Mouse (Mus musculus) cerebellum, postnatal 14 days (tissue): ENCODE results near the gene Ctdsp2.

Source experiments
- DNase-seq, 2 experiments: peaks; one replicate each; pipeline ENCODE4 v3.0.0; 2021; ENCODE audit warnings: mixed read lengths in 2 of 2

Ctdsp2 gene

DNA sequence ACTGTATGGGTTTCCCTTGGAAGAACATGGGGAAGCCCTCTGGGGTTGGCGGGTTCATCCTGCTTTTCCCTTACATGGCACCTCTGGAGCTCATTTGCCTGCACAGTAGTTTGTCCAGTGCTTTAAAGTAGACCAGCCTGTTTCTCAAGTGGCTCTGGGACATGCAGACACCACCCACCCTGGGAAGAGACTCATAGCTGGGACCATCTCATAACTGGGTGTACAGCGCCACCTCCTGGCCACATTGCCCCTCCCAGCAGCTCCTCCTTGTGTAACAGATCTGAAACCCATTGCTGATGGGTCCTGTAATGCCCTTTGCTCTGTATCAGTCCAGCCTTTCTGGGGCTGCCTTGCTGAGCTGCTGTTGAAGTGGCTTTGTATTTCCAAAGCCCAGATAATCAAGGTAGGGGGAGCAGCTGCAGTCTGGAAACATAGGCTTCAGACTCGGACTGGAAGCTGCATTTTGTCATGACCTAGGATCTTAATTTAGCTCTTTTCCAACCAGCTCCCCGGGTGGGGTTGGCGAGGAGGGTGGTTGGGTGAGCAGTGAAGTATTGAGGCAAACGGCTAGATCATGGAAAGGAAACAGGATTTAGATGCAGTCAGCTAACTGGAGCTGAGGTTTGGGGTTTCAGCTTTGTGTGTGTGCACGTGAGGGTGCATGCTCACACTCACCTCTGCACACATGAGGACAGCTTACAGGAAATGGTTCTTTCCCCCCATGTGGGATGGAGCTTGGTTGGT, 12.0 kb downstream of the Ctdsp2 start:
- DNase-seq = peak; percentile 87 to 95

DNA sequence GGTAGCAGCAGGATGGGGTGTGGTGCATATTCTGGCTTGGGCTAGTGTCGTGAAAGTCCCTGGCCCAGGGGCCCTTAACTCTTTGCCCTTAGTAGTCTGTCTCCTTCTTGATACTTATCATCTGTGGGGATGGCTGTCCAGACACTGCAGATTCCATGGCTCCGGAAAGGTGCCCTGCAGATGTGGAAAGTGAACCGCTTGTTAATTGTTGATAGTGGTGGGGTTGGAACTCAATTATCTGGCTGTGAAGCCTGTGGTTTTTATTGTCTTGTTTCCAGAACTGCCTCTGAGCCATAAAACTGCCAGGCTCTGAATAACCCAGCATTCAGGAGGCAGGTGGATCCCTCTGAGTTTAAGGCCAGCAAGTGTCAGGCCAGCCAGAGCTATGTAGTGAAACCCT, 13.2 kb downstream of the Ctdsp2 start:
- no peak for DNase-seq

DNA sequence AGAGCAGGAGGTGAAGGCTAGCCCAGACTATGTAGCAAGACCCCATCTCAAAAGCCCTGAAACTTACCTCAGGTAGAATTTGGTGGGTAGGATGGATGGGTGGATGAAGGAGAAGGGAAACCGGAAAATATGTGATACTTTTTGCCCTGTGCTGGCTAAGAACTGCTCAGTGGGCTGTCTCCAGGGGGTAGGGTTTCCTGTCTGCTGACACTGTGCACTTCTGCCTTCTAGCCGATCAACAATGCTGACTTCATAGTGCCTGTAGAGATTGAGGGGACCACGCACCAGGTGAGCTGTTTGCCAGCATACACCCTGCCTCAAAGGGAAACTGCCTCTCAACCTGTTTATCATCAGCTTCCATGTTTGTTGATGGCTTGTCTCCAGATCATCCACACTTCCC, 15.1 kb downstream of the Ctdsp2 start:
- no peak for DNase-seq

DNA sequence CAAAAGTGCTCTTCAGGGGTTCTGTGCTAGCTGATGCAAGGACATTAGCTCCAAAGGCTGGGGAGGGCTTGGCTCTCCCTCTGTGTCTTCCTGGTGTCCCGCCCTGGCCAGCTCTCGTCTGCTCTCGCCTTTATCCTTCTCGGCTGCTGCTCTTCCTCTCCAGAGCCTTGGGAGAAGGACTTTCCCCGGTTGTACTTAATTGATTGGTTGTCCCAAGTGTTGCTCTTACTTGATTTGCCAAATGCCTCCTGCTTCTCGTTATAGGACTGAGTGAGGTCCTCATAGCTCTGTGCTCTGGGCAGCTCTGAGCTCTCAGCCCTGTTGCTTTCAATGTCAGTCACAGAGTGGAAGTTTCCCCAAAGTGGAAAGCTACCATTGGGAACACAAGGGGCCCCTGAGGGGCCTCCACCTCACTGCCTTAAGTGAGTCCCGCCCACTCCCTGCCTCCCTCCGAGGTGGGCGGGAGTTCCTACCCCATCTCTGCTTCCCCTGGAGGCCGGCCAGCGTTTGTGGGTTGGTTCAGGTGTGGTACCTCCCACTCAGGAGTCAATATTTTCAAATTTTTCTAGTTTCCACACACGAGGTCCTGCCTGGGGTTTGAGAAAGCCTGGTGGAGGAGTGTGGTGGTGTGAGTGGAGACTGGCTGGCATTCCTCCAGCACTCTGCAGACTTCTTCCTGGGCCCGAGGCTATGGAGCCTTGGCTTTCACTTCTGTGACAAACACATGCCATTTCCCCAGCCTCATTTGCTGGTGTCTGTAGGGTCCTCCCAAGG, 19.0 kb downstream of the Ctdsp2 start:
- peak; percentile 41 to 59 for DNase-seq

DNA sequence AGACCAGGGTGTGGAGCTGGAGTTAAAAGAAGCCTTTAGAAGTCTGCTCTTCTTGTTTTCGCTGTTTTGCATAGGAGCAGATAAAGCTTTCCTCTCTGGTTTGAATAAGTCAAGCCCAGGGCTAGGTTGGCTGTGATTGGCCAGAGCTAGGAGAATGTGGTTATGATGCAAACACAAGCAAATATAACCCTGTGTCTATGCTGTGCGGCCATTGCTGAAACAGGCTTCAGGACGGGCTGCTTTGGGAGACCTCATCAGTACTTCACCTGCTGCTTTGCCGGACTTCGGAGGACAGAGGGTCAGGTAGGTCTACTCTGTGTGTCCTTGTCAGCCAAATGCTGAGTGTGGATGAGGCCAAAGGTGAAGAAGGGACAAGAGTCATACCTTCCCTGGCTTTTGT, 22.0 kb downstream of the Ctdsp2 start, which contains the start of gene Avil:
TSS of gene Avil (plus strand) at position 181 of the 400 bp plus-strand sequence.
- DNase-seq = no peak

DNA sequence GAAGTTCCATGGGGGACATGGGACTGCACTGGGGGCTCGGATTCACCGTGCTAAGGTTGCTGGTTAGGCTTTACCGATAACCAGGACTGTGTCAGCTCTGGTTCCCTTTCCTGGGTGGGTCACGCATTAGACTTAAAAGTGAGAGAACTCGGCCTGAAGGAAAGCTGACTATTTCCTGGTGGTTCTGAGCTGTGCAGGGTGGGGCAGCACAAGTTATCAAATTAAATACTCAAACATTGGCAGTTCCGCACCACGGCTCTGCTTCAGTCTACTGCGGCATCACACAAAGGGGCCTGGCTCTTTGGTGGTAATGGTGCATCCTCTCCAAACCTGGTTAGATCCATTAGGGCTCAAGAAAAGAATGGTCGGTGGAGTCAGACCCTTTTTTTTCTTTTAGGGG, 22.8 kb downstream of the Ctdsp2 start:
- no peak for DNase-seq

DNA sequence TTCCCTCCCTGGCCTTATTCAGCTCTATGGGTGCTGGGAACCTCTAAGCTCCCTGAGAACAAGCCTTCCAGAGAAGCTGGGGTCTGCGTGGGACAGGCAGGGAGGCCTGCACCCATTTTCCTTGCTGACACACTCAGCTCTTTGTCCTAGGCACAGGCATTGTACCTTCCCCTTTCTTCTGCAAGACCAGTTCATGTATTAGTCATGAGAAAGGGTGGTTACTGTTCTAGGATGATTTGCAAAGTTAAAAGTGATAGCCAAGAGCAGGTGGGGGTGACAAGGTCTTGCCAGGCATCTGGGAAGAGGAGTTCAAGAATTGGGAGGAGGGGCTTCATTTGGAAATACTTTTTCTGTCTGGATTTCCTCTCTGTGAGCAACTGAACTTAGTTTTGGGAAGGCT, 23.5 kb downstream of the Ctdsp2 start:
- no peak for DNase-seq

DNA sequence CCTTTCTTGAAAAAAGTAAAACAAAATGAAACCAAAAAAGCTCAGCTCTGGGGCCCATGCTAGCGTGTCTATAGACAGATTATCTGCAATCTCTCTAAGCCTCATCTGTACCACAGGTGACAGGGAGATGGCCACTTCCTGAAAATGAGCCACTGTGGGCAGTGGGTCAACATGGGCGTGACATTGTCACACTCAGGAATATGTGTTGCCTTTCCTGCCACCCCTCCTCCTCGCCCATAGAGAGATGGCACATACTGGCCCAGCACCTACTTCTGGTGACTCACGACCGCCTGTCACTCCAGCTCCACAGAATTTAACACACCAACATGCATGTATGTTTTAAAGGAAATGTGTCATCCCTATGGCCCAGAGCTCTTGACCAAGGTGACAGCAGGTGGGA, 24.2 kb downstream of the Ctdsp2 start:
- DNase-seq = no peak

DNA sequence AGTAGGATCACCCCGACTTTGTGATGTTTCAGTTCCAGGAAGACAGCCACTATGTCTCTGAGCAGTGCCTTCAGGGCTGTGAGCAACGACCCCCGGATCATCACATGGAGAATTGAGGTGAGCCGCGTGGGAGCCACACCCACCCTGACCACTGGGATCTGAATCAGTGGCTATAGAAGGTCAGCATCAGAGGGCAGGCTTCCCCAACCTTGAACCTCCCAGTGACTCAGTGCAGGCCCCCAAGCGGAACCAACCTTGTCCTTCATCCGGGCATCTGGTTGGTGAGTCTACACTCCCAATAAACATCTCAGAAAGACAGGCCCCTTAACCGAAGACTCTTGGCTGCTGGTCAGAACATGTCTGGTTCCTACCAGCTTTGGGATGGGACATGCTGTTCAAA, 24.8 kb downstream of the Ctdsp2 start:
- DNase-seq = no peak

DNA sequence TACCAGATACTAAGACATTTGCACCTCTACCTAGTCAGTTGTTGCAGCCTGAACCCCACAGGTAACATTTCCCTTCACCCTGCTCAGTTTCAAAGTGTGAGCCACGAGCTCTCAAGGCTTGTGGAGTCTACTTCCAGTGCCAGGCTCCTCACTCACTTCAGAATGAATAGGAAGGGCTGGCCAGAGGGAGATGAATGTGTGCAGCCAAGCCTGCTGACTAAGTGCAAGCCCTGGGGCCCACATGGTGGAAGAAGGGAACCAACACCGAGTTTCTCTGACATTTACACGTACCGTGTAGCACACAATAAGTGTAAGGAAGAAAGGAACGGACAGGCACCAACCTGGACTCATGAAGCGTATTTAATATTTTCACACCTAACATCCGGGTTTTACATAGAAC, 25.3 kb downstream of the Ctdsp2 start:
- DNase-seq = no peak

DNA sequence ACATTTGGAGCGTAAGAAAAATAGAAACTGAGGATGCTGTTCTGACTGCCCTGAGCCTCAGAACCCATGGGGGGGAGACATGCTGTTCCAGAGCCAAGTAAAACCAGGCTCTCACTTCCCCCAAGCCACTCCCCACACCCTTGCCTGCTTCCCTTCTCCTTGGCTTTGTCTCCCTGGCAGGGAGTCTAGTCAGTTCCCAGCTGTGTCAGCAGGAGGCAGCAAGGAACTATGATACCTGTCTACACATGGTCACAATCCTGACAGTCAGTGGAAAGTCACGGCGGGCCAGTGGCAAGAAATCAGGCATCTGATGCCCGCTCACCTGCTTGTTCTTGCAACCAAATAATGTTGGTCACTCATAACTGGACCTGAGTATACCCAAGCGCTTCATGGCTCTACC, 38.0 kb downstream of the Ctdsp2 start:
- no peak for DNase-seq

DNA sequence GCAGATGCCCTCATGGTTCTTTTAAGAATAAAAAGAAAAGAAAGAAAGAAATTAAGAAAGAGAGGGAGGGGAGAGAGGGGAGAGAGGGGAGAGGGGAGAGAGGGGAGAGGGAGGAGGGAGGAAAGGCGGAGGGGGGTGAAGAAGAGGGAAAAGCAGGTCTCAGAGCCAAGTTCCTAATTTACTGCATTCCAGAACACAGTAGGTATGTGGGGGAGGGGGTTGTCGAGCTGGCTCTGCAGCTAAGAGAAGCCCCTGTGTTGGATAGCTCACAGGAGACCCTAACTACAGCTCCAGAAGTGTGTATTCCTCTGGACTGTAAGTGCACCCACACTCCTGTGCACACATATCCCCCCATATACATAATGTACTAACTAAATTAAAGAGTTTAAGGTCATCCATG, 38.6 kb downstream of the Ctdsp2 start:
- no peak for DNase-seq

DNA sequence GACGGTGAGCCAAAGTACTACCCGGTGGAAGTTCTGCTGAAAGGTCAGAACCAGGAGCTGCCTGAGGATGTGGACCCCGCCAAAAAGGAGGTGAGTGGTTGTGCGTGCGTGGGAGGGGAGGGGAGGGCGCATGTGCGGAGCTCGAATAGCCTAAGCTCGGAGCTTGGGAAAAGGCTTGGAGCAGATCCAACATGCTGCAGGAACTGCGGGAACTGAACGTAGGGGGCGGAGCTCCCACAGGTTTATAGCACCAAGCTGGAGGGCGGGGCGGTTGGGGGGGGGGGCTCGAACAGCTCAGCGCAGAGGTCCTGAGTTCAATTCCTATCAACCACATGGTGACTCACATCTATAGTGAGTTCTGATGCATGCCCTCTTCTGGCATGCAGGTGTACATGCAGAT, 39.9 kb downstream of the Ctdsp2 start:
- no peak for DNase-seq

DNA sequence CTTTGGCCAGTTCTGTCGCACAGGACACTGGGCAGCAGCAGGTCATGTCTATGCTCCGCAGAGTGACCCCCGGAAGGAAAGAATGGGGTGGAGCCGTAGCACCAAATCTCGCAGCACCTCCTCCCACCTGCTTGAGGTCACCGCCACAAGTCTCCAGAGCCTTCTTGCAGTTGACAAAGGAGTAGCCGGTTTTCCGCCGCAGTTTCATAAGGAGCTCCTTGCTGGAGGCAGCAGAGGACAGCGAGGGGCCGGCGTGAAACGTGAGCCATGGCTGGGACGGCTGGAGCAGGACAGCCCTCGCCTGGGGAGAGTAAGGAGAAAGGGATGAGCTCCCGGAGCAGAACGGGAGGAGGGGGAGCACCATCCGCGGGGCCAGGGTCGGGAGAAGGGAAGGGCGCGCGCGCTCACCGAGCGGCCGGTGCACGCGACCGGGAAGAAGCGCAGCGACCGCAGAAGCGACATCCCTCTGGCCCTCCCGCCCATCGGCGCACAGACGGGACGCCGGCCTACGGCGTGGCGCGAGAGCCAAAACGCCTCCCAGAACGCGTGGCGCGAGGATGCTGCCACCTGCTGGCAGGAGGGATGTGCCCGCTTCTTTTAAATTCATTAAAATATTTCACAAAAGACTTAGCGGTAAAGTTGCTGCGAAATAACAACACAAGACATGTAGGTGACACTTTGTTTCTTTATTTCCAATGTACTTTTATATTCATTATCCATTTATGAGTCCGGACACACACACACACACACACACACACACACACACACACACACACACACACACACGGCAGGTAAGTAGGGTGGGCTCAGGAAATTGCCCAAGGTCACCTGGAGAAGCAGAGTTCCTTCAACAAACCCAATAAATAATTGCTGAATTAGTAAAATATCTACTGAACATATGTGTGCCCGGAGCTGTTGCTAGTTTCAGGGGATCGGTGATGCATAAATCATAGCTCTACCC, 52.1 kb downstream of the Ctdsp2 start, which contains the start of gene Tsfm:
TSS of gene Tsfm (minus strand) at position 505 of the 961 bp plus-strand sequence.
- DNase-seq = peak; percentile 96 to 97

DNA sequence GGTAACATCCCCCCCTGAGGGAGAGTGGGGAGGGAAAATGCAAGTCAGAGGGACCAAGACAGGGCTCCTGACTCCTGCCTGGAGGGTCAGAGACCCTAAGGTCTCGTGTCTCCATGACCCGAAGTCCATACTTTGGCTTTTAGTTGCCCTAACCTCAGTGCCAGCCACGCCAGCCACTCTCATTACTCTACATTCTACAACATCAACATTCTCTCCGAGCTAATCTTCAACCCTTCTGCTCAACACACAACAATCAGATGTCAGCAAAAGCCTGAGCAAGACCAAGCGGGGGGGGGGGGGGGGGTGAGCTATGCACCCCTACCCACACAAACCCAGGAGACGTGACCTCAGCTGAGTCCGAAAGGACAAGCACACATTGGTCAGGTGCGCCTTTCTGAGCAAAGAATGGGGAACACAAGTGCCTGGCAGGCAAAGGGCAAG, 54.8 kb downstream of the Ctdsp2 start:
- DNase-seq = no peak

DNA sequence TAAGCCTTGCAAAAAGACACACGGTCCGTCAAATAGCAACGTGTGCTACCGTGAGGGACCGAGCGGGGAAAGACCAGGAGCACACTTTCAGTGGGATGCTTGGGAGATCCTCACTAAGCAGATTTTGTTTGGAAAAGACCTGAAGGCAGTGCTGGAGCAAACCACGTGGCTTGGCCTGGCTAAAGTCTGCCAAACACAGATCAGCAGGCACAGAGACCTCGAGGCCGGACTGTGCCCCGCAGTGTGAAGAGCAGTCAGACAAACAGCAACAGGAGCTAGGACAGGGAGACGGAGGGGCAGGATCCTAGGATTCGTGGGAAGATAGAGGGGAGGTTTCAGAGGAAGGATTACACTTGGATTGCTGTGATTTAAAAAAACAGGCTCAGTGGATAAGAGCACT, 57.8 kb downstream of the Ctdsp2 start:
- DNase-seq = no peak

DNA sequence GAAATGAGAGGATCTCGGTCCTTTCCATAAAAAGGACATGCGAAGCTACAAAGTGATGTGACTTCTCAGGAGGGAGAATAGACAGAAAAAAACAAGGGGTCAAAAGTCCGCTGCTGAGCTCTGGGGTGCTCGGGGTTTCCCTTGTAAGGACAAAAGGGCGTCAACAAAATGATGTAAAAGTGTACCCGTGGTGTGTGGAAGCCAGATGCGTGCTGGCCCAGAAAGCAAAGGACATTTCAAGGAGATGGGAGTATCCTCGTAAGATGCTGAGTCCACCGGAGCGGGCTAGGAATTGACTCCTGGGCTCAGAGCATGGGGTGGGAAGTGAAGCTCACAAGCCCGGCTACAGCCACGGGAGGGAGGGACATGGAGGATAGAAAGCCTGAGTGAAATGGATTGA, 59.1 kb downstream of the Ctdsp2 start:
- DNase-seq = no peak

DNA sequence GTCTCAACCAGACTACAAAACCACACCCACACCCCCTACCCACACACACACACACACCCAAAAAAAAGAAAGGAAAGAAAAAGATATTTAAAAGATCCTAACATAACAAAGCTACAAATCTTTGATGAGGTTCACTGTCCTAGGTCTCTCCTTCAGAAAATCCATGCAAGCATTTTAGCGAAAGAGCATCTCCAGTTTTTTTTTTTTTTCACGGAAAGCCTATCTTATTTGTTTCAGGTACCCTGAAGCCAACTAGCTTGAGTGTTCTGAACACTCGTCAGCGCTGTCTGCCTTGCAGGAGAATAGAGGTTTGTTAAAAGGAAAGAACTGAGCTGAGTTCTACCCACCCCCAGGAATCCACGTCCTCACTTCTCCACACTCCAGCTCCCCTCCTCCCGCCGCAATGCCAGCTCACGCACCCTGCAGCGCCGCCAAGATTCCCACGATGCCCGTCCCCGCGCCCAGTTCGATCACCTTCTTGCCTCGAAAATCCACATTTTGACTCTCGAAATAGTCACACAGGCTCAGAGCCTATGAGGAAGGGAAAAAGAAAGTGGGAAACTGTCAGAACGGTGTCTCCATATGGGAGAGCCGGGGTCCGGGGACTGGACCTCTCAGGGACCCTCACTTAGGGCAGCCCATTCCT, 62.2 kb downstream of the Ctdsp2 start:
- DNase-seq = peak; percentile 31 to 48

DNA sequence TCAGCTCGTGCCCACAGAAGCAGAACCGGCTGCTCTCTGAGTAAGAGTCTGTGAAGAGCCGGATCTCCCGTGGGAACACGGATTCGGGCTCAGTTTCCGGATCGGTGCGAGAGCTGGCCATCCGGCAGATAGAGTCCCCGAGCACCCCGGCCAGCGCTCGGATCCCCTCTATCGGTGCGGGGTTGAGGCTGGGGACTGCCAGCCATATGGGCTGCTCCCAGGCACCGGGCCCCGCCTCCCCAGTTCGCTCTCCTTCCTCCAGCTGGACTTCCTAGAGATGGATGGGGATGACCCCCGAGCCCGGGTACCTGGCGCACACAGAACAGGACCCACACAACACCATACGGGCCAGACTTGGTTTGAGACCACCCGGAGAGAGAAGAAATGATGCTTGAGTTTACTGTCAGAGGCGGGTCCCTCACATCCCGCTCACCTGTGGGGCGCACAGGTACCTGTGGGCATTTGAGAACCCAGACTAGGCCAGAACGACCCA, 62.8 kb downstream of the Ctdsp2 start, which contains the start of the genes Mettl1 and Eef1akmt3:
TSS of gene Mettl1 (plus strand) at position 141 of the 493 bp plus-strand sequence.
TSS of gene Eef1akmt3 (minus strand) at position 240 of the 493 bp plus-strand sequence.
- DNase-seq = peak; percentile 60 to 69

DNA sequence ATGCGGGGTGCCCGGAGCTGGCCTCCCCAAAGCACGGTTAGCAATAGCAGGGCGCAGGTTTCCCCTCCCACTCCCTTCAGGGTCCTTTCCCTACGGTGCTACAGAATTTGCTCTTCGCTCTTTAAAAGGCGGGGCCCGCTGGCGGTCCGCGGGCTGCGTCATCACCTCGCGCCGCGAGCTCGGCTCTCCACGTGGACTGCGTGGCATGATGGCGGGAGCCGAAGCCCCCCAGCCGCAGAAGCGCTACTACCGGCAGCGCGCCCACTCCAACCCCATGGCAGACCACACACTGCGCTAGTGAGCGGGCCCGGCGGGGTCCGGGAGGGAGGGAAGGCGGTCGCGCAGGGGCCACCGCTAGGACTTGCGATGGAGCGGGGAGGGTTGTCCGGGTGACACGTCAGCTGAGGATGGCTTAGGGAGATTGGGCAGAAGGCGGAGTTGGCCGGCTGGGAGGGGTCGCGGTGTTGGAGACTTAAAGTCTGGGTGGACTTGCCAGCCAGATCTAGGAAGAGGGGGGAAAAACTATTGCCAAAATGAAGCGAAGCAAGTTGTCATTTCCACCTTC, 63.3 kb downstream of the Ctdsp2 start:
- peak; percentile 94 to 96 for DNase-seq

DNA sequence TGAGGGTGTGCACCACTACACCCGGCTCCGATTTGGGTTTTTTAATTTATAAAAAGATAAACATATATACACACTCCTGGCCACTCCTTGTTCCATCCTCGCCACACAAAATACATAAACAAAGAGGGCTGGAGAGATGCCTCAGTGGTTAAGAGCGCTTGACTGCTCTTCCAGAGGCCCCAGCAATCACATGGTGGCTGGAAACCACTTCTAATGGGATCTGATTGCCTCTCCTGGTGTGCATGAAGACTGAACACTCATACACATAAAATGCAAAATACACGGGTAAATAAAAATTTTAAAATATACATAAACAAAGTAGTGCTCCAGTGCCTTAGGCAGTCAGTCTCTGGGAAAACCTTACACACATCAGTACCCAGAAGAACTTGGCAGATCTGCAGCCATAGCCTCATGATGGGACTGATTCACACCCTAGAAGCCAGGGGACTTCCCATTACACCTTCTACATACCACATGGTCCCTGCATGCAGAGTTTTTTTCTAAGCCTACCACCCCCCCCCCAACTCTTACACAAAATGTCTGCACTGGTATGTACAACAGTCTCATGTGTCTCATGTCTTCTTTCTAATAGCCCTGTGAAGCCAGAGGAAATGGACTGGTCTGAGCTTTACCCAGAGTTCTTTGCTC, 64.1 kb downstream of the Ctdsp2 start:
- no peak for DNase-seq
